Mouse (Mus musculus) lung, adult 2 months (tissue): ENCODE data around the gene Kit.

Source experiments
- CTCF ChIP-seq: fragments of 200-500 bp; IDR thresholded peaks from 2 replicates; pipeline ENCODE4 v1.5.1; 2011; ENCODE audit warnings: mild to moderate bottlenecking, low read length, control low read depth; ENCODE audit not compliant: insufficient read depth
- POLR2A ChIP-seq: fragments of 200-500 bp; IDR thresholded peaks from 2 replicates; pipeline ENCODE4 v1.6.1; 2011; ENCODE audit warnings: low read depth, mild to moderate bottlenecking, control low read depth, low read length, borderline replicate concordance; ENCODE audit errors: extremely low read depth

DNA sequence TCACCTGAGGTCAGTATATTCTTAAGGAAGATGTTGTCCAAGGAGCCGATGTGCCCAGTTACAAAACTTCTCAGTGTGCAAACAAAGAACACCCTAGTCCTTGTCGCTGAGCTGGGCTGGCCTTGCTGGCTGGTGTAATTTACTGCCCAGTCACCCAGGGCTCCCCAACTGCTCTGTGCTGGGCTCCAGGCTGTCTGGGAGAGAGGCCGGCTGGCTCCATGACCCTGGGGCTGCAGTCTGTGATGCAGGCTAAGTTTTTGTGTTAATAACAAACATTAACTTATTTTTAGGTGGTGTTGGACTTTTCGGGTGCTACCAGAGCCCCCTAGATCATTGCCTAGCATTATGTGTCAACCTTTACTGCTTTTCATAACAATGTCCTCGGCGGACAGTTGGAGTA is 15.4 kb upstream of the Kit start:
- TF ChIP-seq POLR2A = no peak
- TF ChIP-seq CTCF = no peak
